9 mouse cellular contexts compared by ENCODE assay signal in genomic region chr2:158141690-158142440, GRCm38 (mm10). TPM values are rescaled to one million over a fixed set of nuclear protein-coding genes. Genes with fewer than 3 reads are reported as not detected.
DNase-seq lines count a peak whose midpoint lies in the region; ATAC-seq and TF ChIP-seq lines count a peak whose summit lies in the region.
"Had no signal": no experiment of that assay in that cellular context is flagged by ENCODE, and none has a peak within 500 bp of the region (broad histone marks: within the 10 kb centered on the region; RNA-seq: fewer than 3 reads in every experiment).

No protein-coding gene starts in this region.

- peak overlapping the region; percentile 53 for H3K4me3 ChIP-seq in gastrocnemius, adult 2 months

- peak overlapping the region; percentile 91 for H3K27ac ChIP-seq in gastrocnemius, adult 2 months

- ATAC-seq in activated CD4-positive, CD25-positive, alpha-beta regulatory T cell, adult 4 months: no peak

- peak; percentile 66 for DNase-seq in gastrocnemius, adult 2 months
- DNase-seq in gastrocnemius, postnatal 10 days: no peak
- peak; percentile 87 for DNase-seq in c-Kit-negative CD71-positive TER-119-positive erythroid progenitor cells, embryonic 14.5 days (ENCODE audit: low read depth, low spot score)
- DNase-seq in heart, postnatal 25 days (ENCODE audit: low spot score): peak; percentile 66
- DNase-seq in lung, postnatal 25 days (ENCODE audit: low spot score): peak; percentile 46
- no peak for DNase-seq in cerebellum, adult 11 months
- DNase-seq in right cerebral cortex, adult 2 months (ENCODE audit: low spot score in 2 of 2): no peak
- DNase-seq: cerebellum, postnatal 36 days had no signal

- TF ChIP-seq CTCF in gastrocnemius, adult 2 months (IDR thresholded peaks at IDR 0.05): no peak

- intact Hi-C loops in gastrocnemius, adult 2 months (cut with DNase I): loop anchor here (5.0 kb wide), 1 partner anchor 80 kb away; no protein-coding TSS in a partner anchor
- intact Hi-C loops in heart, postnatal 25 days (cut with DNase I): loop anchor here (2.0 kb wide), 1 partner anchor 19 kb away; no protein-coding TSS in a partner anchor

RNA-seq across cellular contexts. Expression of gene Tgm2, which starts 4.4 kb away (rescaled TPM):
- 10 to 100 TPM; 44.2 to 55.4 TPM for total RNA-seq in gastrocnemius, adult 2 months (2021)
- 10 to 100 TPM; 55.0 to 69.1 TPM for total RNA-seq in gastrocnemius, postnatal 10 days (2021)
- total RNA-seq in heart, postnatal 25 days (2021): 100 to 1,000 TPM; 238 to 253 TPM
- polyA plus RNA-seq in activated CD4-positive, CD25-positive, alpha-beta regulatory T cell, adult 4 months (2017; shearing (Covaris generic)): 1 to 10 TPM; 2.1 to 5.4 TPM

Comparison
In these comparisons a context has a peak if more than half of its experiments do, and no peak if none do; other contexts are left out.
1. DNase-seq: peak in gastrocnemius, adult 2 months (single experiment), c-Kit-negative CD71-positive TER-119-positive erythroid progenitor cells, embryonic 14.5 days (single experiment), heart, postnatal 25 days (single experiment) and lung, postnatal 25 days (single experiment); none in gastrocnemius, postnatal 10 days (single experiment), cerebellum, adult 11 months (single experiment) and right cerebral cortex, adult 2 months (0 of 2).